Mouse (Mus musculus) testis, adult 2 months (tissue): Measurements from ENCODE around the gene Triap1.
"Not testable (repeated sequence)": the region's sequence is repeated elsewhere in the genome, so short reads cannot be mapped to it uniquely, and the experiment has no call there.

Source experiments
- CTCF ChIP-seq: fragments of 200-500 bp; IDR thresholded peaks from 2 replicates; pipeline ENCODE4 v1.5.1; 2012; ENCODE audit warnings: low read depth, mild to moderate bottlenecking, inconsistent platforms, low read length, moderate library complexity; ENCODE audit not compliant: control insufficient read depth, insufficient read depth, insufficient replicate concordance
- POLR2A ChIP-seq: fragments of 200-500 bp; IDR thresholded peaks from 2 replicates; pipeline ENCODE4 v1.6.1; 2012; ENCODE audit warnings: low read depth, mild to moderate bottlenecking, inconsistent platforms, low read length, moderate library complexity; ENCODE audit not compliant: control insufficient read depth

GRCm38 (mm10) chr5:115378882-115379281 is 37.9 kb downstream of the Triap1 start:
- TF ChIP-seq CTCF, POLR2A: not testable (repeated sequence)
